Mouse (Mus musculus): ENCODE measurements around the gene Ttc7b. TPM values are rescaled to one million over a fixed set of nuclear protein-coding genes. Genes with fewer than 3 reads are reported as not detected.

Ttc7b gene
- polyA plus RNA-seq, 1 experiment from 2014 or later = 6.3 TPM

- no peak overlapping the region for H3K9ac ChIP-seq (ENCODE audit: low read length)
- H3K27me3 ChIP-seq (replicated peaks; ENCODE audit: control insufficient read depth, insufficient read depth, low read length) = no peaks in the 10 kb centered on the region
- ATAC-seq = no peak
- WGBS = 92% methylated on average over 3 of the region's 3 CpGs
- H3K9me3 ChIP-seq (replicated peaks; ENCODE audit: control insufficient read depth, low read length) = no peaks in the 10 kb centered on the region
- 0 out of 2 replicates have a peak, but pooled peaks cover 3% of the 10 kb centered on the region for H3K4me1 ChIP-seq (ENCODE audit: control insufficient read depth, insufficient read depth, low read length)
- no peak for DNase-seq (ENCODE audit: low spot score)
- H3K27ac ChIP-seq (ENCODE audit: low read depth, low read length) = no peak overlapping the region
- H3K4me3 ChIP-seq (ENCODE audit: low read depth, low read length) = no peak overlapping the region
- 0 out of 2 replicates have a peak, but pooled peaks cover 6% of the 10 kb centered on the region for H3K36me3 ChIP-seq (ENCODE audit: control insufficient read depth, insufficient read depth, low read length)
- no peak overlapping the region for H3K4me2 ChIP-seq (ENCODE audit: low read length)
Observed at GRCm38 (mm10) chr12:100444671-100445165, 75.9 kb downstream of the Ttc7b start.

GRCm38 (mm10) chr12:100443452-100443851, 77.2 kb downstream of the Ttc7b start:
- Histone ChIP-seq H3K9me3 (replicated peaks; ENCODE audit: control insufficient read depth, low read length) (no peaks in the 10 kb centered on the region), H3K9ac (ENCODE audit: low read length) (no peak overlapping the region), H3K36me3 (ENCODE audit: control insufficient read depth, insufficient read depth, low read length) (0 out of 2 replicates have a peak, but pooled peaks cover 6% of the 10 kb centered on the region), H3K27ac (ENCODE audit: low read depth, low read length) (no peak overlapping the region), H3K4me2 (ENCODE audit: low read length) (no peak overlapping the region), H3K4me3 (ENCODE audit: low read depth, low read length) (no peak overlapping the region), H3K4me1 (ENCODE audit: control insufficient read depth, insufficient read depth, low read length) (0 out of 2 replicates have a peak, but pooled peaks cover 3% of the 10 kb centered on the region), H3K27me3 (replicated peaks; ENCODE audit: control insufficient read depth, insufficient read depth, low read length) (no peaks in the 10 kb centered on the region)
- ATAC-seq (no peak), DNase-seq (ENCODE audit: low spot score) (no peak)
- WGBS = 87% methylated on average over 6 of the region's 6 CpGs

GRCm38 (mm10) chr12:100441609-100442008, 79.0 kb downstream of the Ttc7b start:
- Histone ChIP-seq H3K9ac (ENCODE audit: low read length) (no peak overlapping the region), H3K4me1 (ENCODE audit: control insufficient read depth, insufficient read depth, low read length) (no peaks in the 10 kb centered on the region), H3K36me3 (ENCODE audit: control insufficient read depth, insufficient read depth, low read length) (0 out of 2 replicates have a peak, but pooled peaks cover 6% of the 10 kb centered on the region), H3K27ac (ENCODE audit: low read depth, low read length) (no peak overlapping the region), H3K4me3 (ENCODE audit: low read depth, low read length) (no peak overlapping the region), H3K4me2 (ENCODE audit: low read length) (no peak overlapping the region), H3K27me3 (replicated peaks; ENCODE audit: control insufficient read depth, insufficient read depth, low read length) (no peaks in the 10 kb centered on the region), H3K9me3 (replicated peaks; ENCODE audit: control insufficient read depth, low read length) (no peaks in the 10 kb centered on the region)
- ATAC-seq (no peak), DNase-seq (ENCODE audit: low spot score) (no peak)
- WGBS = 92% methylated on average over 4 of the region's 4 CpGs

- DNase-seq (ENCODE audit: low spot score) (no peak), ATAC-seq (no peak)
- Histone ChIP-seq H3K27ac (ENCODE audit: low read depth, low read length) (no peak overlapping the region), H3K9me3 (replicated peaks; ENCODE audit: control insufficient read depth, low read length) (no peaks in the 10 kb centered on the region), H3K36me3 (ENCODE audit: control insufficient read depth, insufficient read depth, low read length) (0 out of 2 replicates have a peak, but pooled peaks cover 3% of the 10 kb centered on the region), H3K4me1 (ENCODE audit: control insufficient read depth, insufficient read depth, low read length) (no peaks in the 10 kb centered on the region), H3K4me2 (ENCODE audit: low read length) (no peak overlapping the region), H3K9ac (ENCODE audit: low read length) (no peak overlapping the region), H3K4me3 (ENCODE audit: low read depth, low read length) (no peak overlapping the region), H3K27me3 (replicated peaks; ENCODE audit: control insufficient read depth, insufficient read depth, low read length) (no peaks in the 10 kb centered on the region)
- 79% methylated on average over 3 of the region's 3 CpGs for WGBS
Observed at GRCm38 (mm10) chr12:100439883-100440282, 80.7 kb downstream of the Ttc7b start.

GRCm38 (mm10) chr12:100439145-100439755, 81.4 kb downstream of the Ttc7b start:
- Histone ChIP-seq H3K4me2 (ENCODE audit: low read length) (no peak overlapping the region), H3K9me3 (replicated peaks; ENCODE audit: control insufficient read depth, low read length) (no peaks in the 10 kb centered on the region), H3K36me3 (ENCODE audit: control insufficient read depth, insufficient read depth, low read length) (no peaks in the 10 kb centered on the region), H3K27ac (ENCODE audit: low read depth, low read length) (no peak overlapping the region), H3K27me3 (replicated peaks; ENCODE audit: control insufficient read depth, insufficient read depth, low read length) (no peaks in the 10 kb centered on the region), H3K9ac (ENCODE audit: low read length) (no peak overlapping the region), H3K4me1 (ENCODE audit: control insufficient read depth, insufficient read depth, low read length) (no peaks in the 10 kb centered on the region), H3K4me3 (ENCODE audit: low read depth, low read length) (no peak overlapping the region)
- DNase-seq (ENCODE audit: low spot score) (no peak), ATAC-seq (no peak)
- WGBS = 85% methylated on average over 4 of the region's 4 CpGs

- 96% methylated on average over 7 of the region's 7 CpGs for WGBS
- Histone ChIP-seq H3K9me3 (replicated peaks; ENCODE audit: control insufficient read depth, low read length) (no peaks in the 10 kb centered on the region), H3K4me3 (ENCODE audit: low read depth, low read length) (no peak overlapping the region), H3K4me2 (ENCODE audit: low read length) (no peak overlapping the region), H3K27me3 (replicated peaks; ENCODE audit: control insufficient read depth, insufficient read depth, low read length) (no peaks in the 10 kb centered on the region), H3K9ac (ENCODE audit: low read length) (no peak overlapping the region), H3K27ac (ENCODE audit: low read depth, low read length) (no peak overlapping the region), H3K4me1 (ENCODE audit: control insufficient read depth, insufficient read depth, low read length) (no peaks in the 10 kb centered on the region), H3K36me3 (ENCODE audit: control insufficient read depth, insufficient read depth, low read length) (no peaks in the 10 kb centered on the region)
- ATAC-seq (no peak), DNase-seq (ENCODE audit: low spot score) (no peak)
Observed at GRCm38 (mm10) chr12:100438509-100438908, 82.1 kb downstream of the Ttc7b start.

GRCm38 (mm10) chr12:100437862-100438261, 82.8 kb downstream of the Ttc7b start:
- no peak for DNase-seq (ENCODE audit: low spot score)
- Histone ChIP-seq H3K9me3 (replicated peaks; ENCODE audit: control insufficient read depth, low read length) (no peaks in the 10 kb centered on the region), H3K4me3 (ENCODE audit: low read depth, low read length) (no peak overlapping the region), H3K36me3 (ENCODE audit: control insufficient read depth, insufficient read depth, low read length) (no peaks in the 10 kb centered on the region), H3K4me2 (ENCODE audit: low read length) (no peak overlapping the region), H3K27me3 (replicated peaks; ENCODE audit: control insufficient read depth, insufficient read depth, low read length) (no peaks in the 10 kb centered on the region), H3K4me1 (ENCODE audit: control insufficient read depth, insufficient read depth, low read length) (no peaks in the 10 kb centered on the region), H3K27ac (ENCODE audit: low read depth, low read length) (no peak overlapping the region), H3K9ac (ENCODE audit: low read length) (no peak overlapping the region)
- ATAC-seq = no peak
- WGBS = 97% methylated on average over 5 of the region's 5 CpGs

GRCm38 (mm10) chr12:100435763-100436162, 84.9 kb downstream of the Ttc7b start:
- Histone ChIP-seq H3K36me3 (ENCODE audit: control insufficient read depth, insufficient read depth, low read length) (no peaks in the 10 kb centered on the region), H3K27ac (ENCODE audit: low read depth, low read length) (no peak overlapping the region), H3K4me2 (ENCODE audit: low read length) (no peak overlapping the region), H3K4me1 (ENCODE audit: control insufficient read depth, insufficient read depth, low read length) (no peaks in the 10 kb centered on the region), H3K9ac (ENCODE audit: low read length) (no peak overlapping the region), H3K27me3 (replicated peaks; ENCODE audit: control insufficient read depth, insufficient read depth, low read length) (no peaks in the 10 kb centered on the region), H3K4me3 (ENCODE audit: low read depth, low read length) (no peak overlapping the region), H3K9me3 (replicated peaks; ENCODE audit: control insufficient read depth, low read length) (no peaks in the 10 kb centered on the region)
- DNase-seq (ENCODE audit: low spot score) (no peak), ATAC-seq (no peak)
- WGBS = 95% methylated on average over 1 of the region's 1 CpGs

GRCm38 (mm10) chr12:100431830-100432229, 88.8 kb downstream of the Ttc7b start:
- Histone ChIP-seq H3K36me3 (ENCODE audit: control insufficient read depth, insufficient read depth, low read length) (no peaks in the 10 kb centered on the region), H3K9me3 (replicated peaks; ENCODE audit: control insufficient read depth, low read length) (no peaks in the 10 kb centered on the region), H3K27me3 (replicated peaks; ENCODE audit: control insufficient read depth, insufficient read depth, low read length) (no peaks in the 10 kb centered on the region), H3K4me3 (ENCODE audit: low read depth, low read length) (no peak overlapping the region), H3K4me2 (ENCODE audit: low read length) (no peak overlapping the region), H3K4me1 (ENCODE audit: control insufficient read depth, insufficient read depth, low read length) (no peaks in the 10 kb centered on the region), H3K27ac (ENCODE audit: low read depth, low read length) (no peak overlapping the region), H3K9ac (ENCODE audit: low read length) (no peak overlapping the region)
- ATAC-seq = no peak
- 88% methylated on average over 6 of the region's 6 CpGs for WGBS
- no peak for DNase-seq (ENCODE audit: low spot score)

Measured in forebrain, embryonic 14.5 days (tissue).